Mouse (Mus musculus) stomach, postnatal 0 days (tissue): ENCODE measurements at regions not wholly inside any gene's neighbourhood (a gene's known extent, or its start where the extent isn't known, plus 50 kb on each side); places are given as distances from the start of the nearest gene placed in this dataset.
"Not testable (repeated sequence)": the region's sequence is repeated elsewhere in the genome, so short reads cannot be mapped to it uniquely, and the experiment has no call there.

Experiments
- ATAC-seq: fragments of 200-750 bp; cut with Nextera tagmentation; 2 replicates; pipeline ENCODE4 v1.8.0; 2017; ENCODE audit not compliant: low FRiP score, low TSS enrichment
- DNase-seq: peaks from one replicate; pipeline ENCODE4 v3.0.0-alpha.2; 2016; ENCODE audit warnings: low spot score
- H3K27ac ChIP-seq: fragments of 300-500 bp; sonication (generic); replicated peaks from 2 replicates; pipeline ENCODE4 v1.5.1; 2014; ENCODE audit warnings: mild to moderate bottlenecking, control low read depth
- H3K27me3 ChIP-seq: fragments of 300-500 bp; sonication (generic); 2 replicates; pipeline ENCODE4 v1.6.1; 2014; ENCODE audit warnings: low read length; ENCODE audit not compliant: control insufficient read depth, insufficient read depth
- H3K36me3 ChIP-seq: fragments of 300-500 bp; sonication (generic); 2 replicates; pipeline ENCODE4 v1.6.1; 2014; ENCODE audit warnings: low read length, mixed read lengths; ENCODE audit not compliant: control insufficient read depth, insufficient read depth
- H3K4me1 ChIP-seq: fragments of 300-500 bp; sonication (generic); replicated peaks from 2 replicates; pipeline ENCODE4 v1.6.1; 2014; ENCODE audit warnings: antibody characterized with exemption; ENCODE audit not compliant: control insufficient read depth, insufficient read depth
- H3K4me2 ChIP-seq: fragments of 300-500 bp; sonication (generic); replicated peaks from 2 replicates; pipeline ENCODE4 v1.6.1; 2014; ENCODE audit warnings: low read depth, mild to moderate bottlenecking, control low read depth, moderate library complexity
- H3K4me3 ChIP-seq: fragments of 300-500 bp; sonication (generic); 2 replicates; pipeline ENCODE4 v1.5.1; 2014; ENCODE audit warnings: low read depth, low read length, control low read depth
- H3K9ac ChIP-seq: fragments of 300-500 bp; sonication (generic); 2 replicates; pipeline ENCODE4 v1.6.1; 2014; ENCODE audit warnings: mild to moderate bottlenecking, low read length, control low read depth, mixed read lengths
- H3K9me3 ChIP-seq: fragments of 300-500 bp; sonication (generic); 2 replicates; pipeline ENCODE4 v1.6.1; 2016; ENCODE audit warnings: low read length; ENCODE audit not compliant: control insufficient read depth
- CTCF ChIP-seq: IDR thresholded peaks from 2 replicates; pipeline ENCODE4 v1.5.1; 2016; ENCODE audit warnings: antibody characterized with exemption, low read depth, mild to moderate bottlenecking, moderate library complexity
- EP300 ChIP-seq: optimal IDR thresholded peaks from 2 replicates; pipeline ENCODE3; 2016; ENCODE audit warnings: antibody characterized with exemption
- WGBS: fragments of 180-500 bp; shearing (Covaris S2); extraction: QIAGEN DNeasy Blood & Tissue Kit; methylation state at CpG from one replicate; pipeline ENCODE4 v1.1.7; 2014; 5-methylcytosine and 5-hydroxymethylcytosine counted together

DNA sequence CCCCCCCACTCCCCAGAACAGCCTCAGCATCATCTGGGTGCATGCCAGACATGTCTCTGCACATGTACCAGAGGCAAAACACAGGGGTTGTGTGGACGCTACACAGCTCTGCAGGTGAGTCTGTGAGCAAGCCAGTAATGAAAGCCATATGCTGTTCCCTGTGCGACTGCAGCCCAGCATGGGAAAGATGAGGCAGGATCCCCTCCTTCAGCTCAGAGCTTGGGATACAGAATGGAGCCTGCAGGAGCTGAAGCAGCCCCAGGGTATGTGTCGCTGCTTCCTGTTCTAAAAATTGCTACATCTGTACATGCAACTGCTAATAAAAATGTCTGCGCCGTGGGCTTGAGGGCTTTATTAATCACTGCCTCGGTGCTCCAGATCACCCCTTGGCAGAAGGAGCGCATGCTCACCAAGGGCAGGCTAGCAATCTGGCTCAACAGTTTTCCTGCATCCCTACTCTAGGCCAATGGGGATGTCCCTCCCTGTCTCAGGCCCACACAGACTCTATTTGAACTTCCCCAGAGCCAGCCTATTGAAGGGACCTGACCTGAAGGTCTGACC is 407.0 kb upstream of the Cdh5 start:
- Histone ChIP-seq H3K4me2 (no peak overlapping the region), H3K27ac (no peak overlapping the region), H3K4me1 (no peaks in the 10 kb centered on the region), H3K4me3 (no peak overlapping the region), H3K36me3 (no peaks in the 10 kb centered on the region), H3K27me3 (no peaks in the 10 kb centered on the region), H3K9me3 (no peaks in the 10 kb centered on the region), H3K9ac (no peak overlapping the region)
- ATAC-seq (no peak), DNase-seq (no peak)
- TF ChIP-seq CTCF, result no peak
- no peak for TF ChIP-seq EP300
- WGBS, result 78% methylated on average over 7 of the region's 7 CpGs

GRCm38 (mm10) chr8:103699016-103699520 is 402.4 kb upstream of the Cdh5 start:
- TF ChIP-seq CTCF (no peak), EP300 (no peak)
- DNase-seq (no peak), ATAC-seq (no peak)
- Histone ChIP-seq H3K27me3 (no peaks in the 10 kb centered on the region), H3K36me3 (no peaks in the 10 kb centered on the region), H3K4me2 (no peak overlapping the region), H3K9ac (no peak overlapping the region), H3K27ac (no peak overlapping the region), H3K4me3 (no peak overlapping the region), H3K4me1 (no peaks in the 10 kb centered on the region), H3K9me3 (no peaks in the 10 kb centered on the region)
- WGBS, result 87% methylated on average over 1 of the region's 1 CpGs

DNA sequence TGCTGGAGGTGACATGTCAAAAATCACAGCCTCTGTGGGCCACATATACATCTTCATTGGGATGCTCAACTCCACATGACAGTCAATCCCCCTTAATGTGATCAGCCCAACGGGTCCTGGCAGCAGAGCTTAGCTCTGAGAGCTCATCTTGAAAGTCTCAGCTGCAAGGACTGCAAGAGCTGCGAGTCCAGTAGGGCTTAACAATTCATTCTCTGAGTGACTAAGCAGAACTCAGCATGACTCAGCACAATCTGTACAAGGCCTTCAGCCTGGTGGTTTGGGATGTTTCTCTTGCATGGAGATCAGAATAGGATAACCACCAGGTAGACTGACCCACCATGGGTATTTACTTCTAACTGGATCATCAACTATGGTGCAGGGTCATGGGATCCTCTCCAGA is 399.2 kb upstream of the Cdh5 start:
- no peaks in the 10 kb centered on the region for H3K4me1 ChIP-seq

DNA sequence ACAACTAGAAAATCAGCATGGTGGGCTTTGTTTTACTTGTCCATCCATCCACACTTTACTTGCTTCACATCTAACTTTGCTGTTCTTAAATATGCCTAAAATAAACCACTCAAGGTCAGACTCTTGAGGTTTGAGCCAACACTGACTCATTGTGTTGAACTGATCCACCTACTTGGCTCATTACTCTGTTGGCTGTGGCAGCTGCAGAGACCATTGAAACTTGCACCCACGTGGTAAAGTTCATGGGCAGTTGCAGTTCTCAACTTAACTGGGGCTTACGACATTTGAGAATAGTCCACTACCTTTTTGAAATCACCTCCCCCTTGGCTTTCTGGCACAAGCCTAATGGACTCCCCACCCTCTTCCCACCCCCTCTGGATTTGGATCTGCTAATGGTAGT is 395.3 kb upstream of the Cdh5 start:
- no peak for DNase-seq
- ATAC-seq, result no peak
- H3K9me3 ChIP-seq, result no peaks in the 10 kb centered on the region
- WGBS, result 83% methylated on average over 2 of the region's 2 CpGs
- no peaks in the 10 kb centered on the region for H3K4me1 ChIP-seq
- no peak overlapping the region for H3K27ac ChIP-seq
- no peak overlapping the region for H3K4me2 ChIP-seq
- H3K9ac ChIP-seq, result no peak overlapping the region
- TF ChIP-seq CTCF (no peak), EP300 (no peak)
- no peaks in the 10 kb centered on the region for H3K27me3 ChIP-seq
- no peak overlapping the region for H3K4me3 ChIP-seq
- no peaks in the 10 kb centered on the region for H3K36me3 ChIP-seq

More for the DNA sequence above, 399.2 kb upstream of the Cdh5 start:
- Histone ChIP-seq H3K27ac (no peak overlapping the region), H3K9ac (no peak overlapping the region), H3K36me3 (no peaks in the 10 kb centered on the region), H3K9me3 (no peaks in the 10 kb centered on the region), H3K4me2 (no peak overlapping the region), H3K27me3 (no peaks in the 10 kb centered on the region), H3K4me3 (no peak overlapping the region)
- 54% methylated on average over 2 of the region's 2 CpGs for WGBS
- no peak for TF ChIP-seq CTCF
- TF ChIP-seq EP300, result no peak
- ATAC-seq (no peak), DNase-seq (no peak)

DNA sequence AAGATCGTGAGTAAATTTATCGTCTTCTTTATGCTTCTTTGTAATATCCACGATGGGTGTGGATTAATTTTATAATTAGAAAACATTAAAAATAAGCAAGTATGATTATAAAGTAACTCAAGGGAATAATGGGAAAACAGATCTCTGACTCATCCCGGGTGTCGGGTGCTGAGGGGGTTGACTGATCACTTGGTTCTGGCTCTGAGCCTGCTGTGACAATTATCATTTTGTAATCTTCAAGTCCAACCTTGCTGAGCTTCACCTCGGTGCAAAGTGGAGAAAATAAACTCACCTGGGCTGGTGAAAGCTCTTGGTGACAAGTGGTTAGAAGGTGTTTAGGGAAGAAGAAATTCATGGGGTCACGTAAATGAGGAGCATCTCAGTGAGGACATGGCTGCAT is 390.6 kb upstream of the Cdh5 start:
- not testable (repeated sequence) for H3K4me3 ChIP-seq, H3K4me1 ChIP-seq, ATAC-seq, H3K36me3 ChIP-seq, H3K4me2 ChIP-seq, H3K27ac ChIP-seq, H3K27me3 ChIP-seq, DNase-seq, H3K9ac ChIP-seq, H3K9me3 ChIP-seq
- WGBS, result 76% methylated on average over 7 of the region's 7 CpGs

GRCm38 (mm10) chr8:103717723-103718122 is 383.7 kb upstream of the Cdh5 start:
- WGBS, result 65% methylated on average over 4 of the region's 4 CpGs
- no peaks in the 10 kb centered on the region for H3K9me3 ChIP-seq
- H3K4me2 ChIP-seq, result no peak overlapping the region
- ATAC-seq (no peak), DNase-seq (no peak)
- no peak overlapping the region for H3K27ac ChIP-seq
- H3K9ac ChIP-seq, result no peak overlapping the region
- H3K4me3 ChIP-seq, result no peak overlapping the region
- H3K27me3 ChIP-seq, result no peaks in the 10 kb centered on the region
- TF ChIP-seq CTCF, result no peak
- TF ChIP-seq EP300, result no peak
- H3K36me3 ChIP-seq, result no peaks in the 10 kb centered on the region
- H3K4me1 ChIP-seq, result no peaks in the 10 kb centered on the region
